Mouse (Mus musculus) left cerebral cortex, postnatal 14 days (tissue): ENCODE data around the gene Lhpp. TPM values are rescaled to one million over a fixed set of nuclear protein-coding genes. Genes with fewer than 3 reads are reported as not detected.

Source experiments
- DNase-seq, 2 experiments: peaks; one replicate each; pipeline ENCODE4 v3.0.0; 2021 to 2022; ENCODE audit warnings: low spot score in 2 of 2, mixed read lengths in 1 of 2
- intact Hi-C: fragments of 180-260 bp; cut with DNase I; formaldehyde crosslinking; loops from one replicate; pipeline ENCODE4 v1.15.1; 2025
- long read RNA-seq, 2 experiments: library from polyadenylated mRNA; stranded (forward); transcript quantifications; one replicate each; pipeline ENCODE4 v2.0.0; 2021
- total RNA-seq, 2 experiments: library from RNA; stranded (reverse); gene quantifications; 2 replicates each; pipeline ENCODE4 v1.2.3; 2021

The Lhpp gene
- total RNA-seq: 10 to 100 TPM; 20.5 to 21.8 TPM
- long read RNA-seq, experiment 1, transcript Lhpp-201 (7 exons, 1,612 nt): major isoform, 22 of 33 reads
- long read RNA-seq, experiment 1, partial matches to known transcripts: 4 of 33 reads
- long read RNA-seq, experiment 1, other reads (novel, unspliced or antisense): 7 of 33 reads
- long read RNA-seq, experiment 2, transcript Lhpp-201 (7 exons, 1,612 nt): major isoform, 17 of 22 reads
- long read RNA-seq, experiment 2, partial matches to known transcripts: 2 of 22 reads
- long read RNA-seq, experiment 2, other reads (novel, unspliced or antisense): 3 of 22 reads

- peak; percentile 79 for DNase-seq
- intact Hi-C loops: no loop called here
These were observed at the start of gene Lhpp for GRCm38 (mm10) chr7:132610468-132611318. TSS of gene Lhpp (plus strand) at chr7:132610638.

GRCm38 (mm10) chr7:132565831-132566230, 44.6 kb upstream of the Lhpp start:
- intact Hi-C loops: no loop called here
- DNase-seq: no peak

GRCm38 (mm10) chr7:132568817-132569216, 41.6 kb upstream of the Lhpp start:
- intact Hi-C loops: no loop called here
- DNase-seq: peak in 1 of 2 experiments; percentile 13

GRCm38 (mm10) chr7:132570071-132570470, 40.4 kb upstream of the Lhpp start:
- intact Hi-C loops: no loop called here
- no peak for DNase-seq

GRCm38 (mm10) chr7:132571481-132571880, 39.0 kb upstream of the Lhpp start:
- intact Hi-C loops: no loop called here
- DNase-seq: no peak

- DNase-seq: no peak
- intact Hi-C loops: no loop called here
These were observed 37.7 kb upstream of the Lhpp start for GRCm38 (mm10) chr7:132572738-132573137.

- no peak for DNase-seq
- intact Hi-C loops: no loop called here
These were observed 37.2 kb upstream of the Lhpp start for GRCm38 (mm10) chr7:132573205-132573604.

GRCm38 (mm10) chr7:132574646-132575045, 35.8 kb upstream of the Lhpp start:
- intact Hi-C loops: loop anchor here (5.0 kb wide), 1 partner anchor 58 kb away; no protein-coding TSS in a partner anchor
- no peak for DNase-seq

- intact Hi-C loops: loop anchor here (5.0 kb wide), 1 partner anchor 57 kb away; no protein-coding TSS in a partner anchor
- DNase-seq: peak; percentile 84 to 93
These were observed 34.8 kb upstream of the Lhpp start for GRCm38 (mm10) chr7:132575623-132576022.

GRCm38 (mm10) chr7:132576116-132576650, 34.3 kb upstream of the Lhpp start, which contains the start of gene Oat:
TSS of gene Oat (minus strand) at chr7:132576398.
- DNase-seq: peak; percentile 95 to 97
- intact Hi-C loops: loop anchor here (5.0 kb wide), 1 partner anchor 56 kb away; no protein-coding TSS in a partner anchor

- intact Hi-C loops: loop anchor here (5.0 kb wide), 1 partner anchor 55 kb away; no protein-coding TSS in a partner anchor
- DNase-seq: no peak
These were observed 33.5 kb upstream of the Lhpp start for GRCm38 (mm10) chr7:132576891-132577290.

- no peak for DNase-seq
These were observed 29.9 kb upstream of the Lhpp start for GRCm38 (mm10) chr7:132580511-132580910.

GRCm38 (mm10) chr7:132581441-132581840, 29.0 kb upstream of the Lhpp start:
- DNase-seq: no peak
- intact Hi-C loops: no loop called here

More at GRCm38 (mm10) chr7:132580511-132580910, 29.9 kb upstream of the Lhpp start:
- intact Hi-C loops: no loop called here

- intact Hi-C loops: no loop called here
- no peak for DNase-seq
These were observed 24.5 kb upstream of the Lhpp start for GRCm38 (mm10) chr7:132585695-132586491.

GRCm38 (mm10) chr7:132587167-132587566, 23.3 kb upstream of the Lhpp start:
- intact Hi-C loops: no loop called here
- no peak for DNase-seq

- DNase-seq: no peak
- intact Hi-C loops: no loop called here
These were observed 20.8 kb upstream of the Lhpp start for GRCm38 (mm10) chr7:132589610-132590009.

GRCm38 (mm10) chr7:132593762-132594161, 16.7 kb upstream of the Lhpp start:
- DNase-seq: peak in 1 of 2 experiments; percentile 54

GRCm38 (mm10) chr7:132594325-132594724, 16.1 kb upstream of the Lhpp start:
- intact Hi-C loops: no loop called here
- DNase-seq: no peak

More at GRCm38 (mm10) chr7:132593762-132594161, 16.7 kb upstream of the Lhpp start:
- intact Hi-C loops: no loop called here

- intact Hi-C loops: no loop called here
- no peak for DNase-seq
These were observed 14.7 kb upstream of the Lhpp start for GRCm38 (mm10) chr7:132595787-132596186.
